Mouse (Mus musculus): ENCODE results near the gene Gfra4.
"Not testable (repeated sequence)": the region's sequence is repeated elsewhere in the genome, so short reads cannot be mapped to it uniquely, and the experiment has no call there.

The Gfra4 gene

DNA sequence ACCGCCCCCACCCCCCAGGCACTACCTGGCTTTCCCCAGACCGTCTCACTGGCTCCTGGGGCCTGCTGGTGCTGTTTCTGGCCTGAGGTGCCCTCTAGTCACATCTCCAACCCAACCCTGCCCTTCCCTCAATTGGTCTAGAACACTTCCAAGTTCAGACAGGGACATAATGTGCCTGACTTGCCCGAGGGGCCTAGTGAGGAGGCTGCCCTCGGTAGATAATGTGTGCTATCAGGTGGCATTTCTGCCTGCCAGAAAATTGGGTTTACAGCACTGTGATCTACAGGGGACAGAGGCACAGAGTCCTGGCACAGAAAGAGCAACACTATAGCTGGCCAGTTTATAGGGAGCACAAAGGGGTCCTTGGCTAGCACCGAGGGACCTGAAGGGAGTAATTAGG is 9.2 kb upstream of the Gfra4 start:
- DNase-seq (ENCODE audit: low spot score): no peak

DNA sequence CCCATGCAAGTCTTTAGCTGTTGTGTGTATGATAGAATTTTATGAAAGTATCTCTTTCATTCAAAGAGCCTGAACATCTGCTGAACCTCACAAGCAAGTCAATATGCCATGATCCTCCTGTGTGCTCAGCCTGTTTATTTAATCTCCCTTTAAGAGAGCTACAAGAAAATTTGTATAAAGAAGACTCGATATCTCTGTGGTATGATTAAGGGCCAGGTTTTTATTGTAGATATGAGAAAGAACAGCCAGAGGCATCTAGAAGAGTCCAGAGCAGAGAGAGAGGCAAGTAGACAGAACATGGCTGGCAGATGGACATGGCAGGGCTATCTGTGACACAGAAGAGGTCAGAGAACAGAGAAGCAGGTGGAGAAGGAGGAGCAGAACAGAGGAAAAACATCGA is 3.1 kb upstream of the Gfra4 start:
- no peak for DNase-seq (ENCODE audit: low spot score)

DNA sequence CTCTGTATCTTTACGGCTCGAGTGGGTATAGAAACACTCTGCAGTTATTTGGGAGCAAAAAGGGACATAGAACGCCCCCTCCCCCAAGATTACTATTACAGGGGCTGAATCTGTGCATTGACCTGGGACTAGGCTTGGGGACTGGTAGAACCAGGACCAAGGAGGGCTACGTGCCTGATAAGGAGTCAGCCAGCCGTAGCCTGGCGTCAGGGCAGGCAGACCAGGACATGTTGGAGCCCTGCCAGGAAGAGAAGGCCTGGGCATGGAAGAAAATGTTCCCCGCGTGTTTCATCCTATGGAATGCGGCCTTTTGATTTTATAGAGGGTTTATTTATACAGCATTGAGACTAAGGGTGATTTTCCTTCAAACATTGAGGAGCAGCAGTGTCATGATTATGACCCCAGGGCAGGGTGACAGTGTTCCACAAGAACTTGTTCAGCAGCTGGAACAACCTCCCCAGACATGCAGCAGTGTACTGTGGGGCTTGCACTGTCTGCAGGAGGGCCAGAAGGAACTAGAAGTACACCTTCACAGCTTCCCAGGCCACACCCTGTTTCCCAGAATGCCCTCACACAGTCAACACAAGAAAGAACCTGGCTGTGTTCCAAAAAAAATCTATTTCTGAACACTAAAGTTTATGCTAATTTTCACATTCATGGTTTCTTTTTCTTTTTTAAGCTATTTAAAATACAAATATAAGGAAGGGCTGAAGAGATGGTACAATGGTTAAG is 2.3 kb upstream of the Gfra4 start:
- no peak for DNase-seq (ENCODE audit: low spot score)

DNA sequence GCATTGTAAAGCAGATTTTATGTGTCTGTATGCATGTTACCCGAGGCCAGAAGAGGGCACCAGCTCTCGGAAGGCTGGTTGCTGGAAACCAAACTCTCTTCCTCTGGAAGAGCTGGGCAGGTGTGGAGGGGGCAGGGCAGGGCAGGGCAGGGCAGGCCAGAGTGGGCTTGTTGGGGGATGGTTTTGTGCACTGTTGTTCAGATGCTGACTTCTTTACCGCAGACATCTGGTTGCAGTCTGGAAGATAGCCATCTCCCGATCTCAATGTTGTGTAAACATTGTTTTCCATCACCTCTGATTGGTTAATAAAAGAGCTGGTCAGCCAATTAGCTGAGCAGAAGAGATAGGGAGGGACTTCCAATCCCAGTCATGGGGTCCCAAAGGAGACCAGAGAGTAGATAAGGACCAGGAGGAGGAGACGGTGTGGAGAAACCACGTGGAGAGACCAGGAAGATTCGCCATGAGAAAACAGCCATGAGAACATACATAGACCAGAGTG is 1.5 kb upstream of the Gfra4 start:
- no peak for DNase-seq (ENCODE audit: low spot score)

GRCm38 (mm10) chr2:131040854-131041825 is 1.7 kb downstream of the Gfra4 start:
- no peak for DNase-seq (ENCODE audit: low spot score)

- no peak for DNase-seq (ENCODE audit: low spot score)
These were observed 4.2 kb downstream of the Gfra4 start for GRCm38 (mm10) chr2:131038675-131039074.

GRCm38 (mm10) chr2:131038197-131038596 is 4.7 kb downstream of the Gfra4 start:
- no peak for DNase-seq (ENCODE audit: low spot score)

GRCm38 (mm10) chr2:131037226-131037990 is 5.5 kb downstream of the Gfra4 start:
- no peak for DNase-seq (ENCODE audit: low spot score)

DNA sequence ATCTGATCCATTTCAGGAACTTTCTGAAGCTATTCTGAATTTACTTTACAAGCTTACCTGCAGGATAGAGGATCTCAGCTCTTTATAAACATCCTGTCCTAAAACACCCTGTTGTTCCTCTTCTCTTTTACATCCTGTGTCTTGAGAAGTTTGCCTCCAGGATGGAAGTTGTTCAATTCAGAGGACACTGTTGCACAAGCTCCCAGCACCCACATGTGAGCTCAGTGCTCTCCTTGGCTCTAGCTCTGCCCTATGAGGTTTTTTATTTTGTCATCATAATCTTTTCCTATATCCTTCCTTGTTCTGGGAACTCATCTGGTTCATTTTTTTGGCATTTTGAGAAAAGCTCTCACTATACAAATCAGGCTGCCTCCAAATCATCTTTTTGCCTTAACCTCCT is 6.1 kb downstream of the Gfra4 start:
- no peak for DNase-seq (ENCODE audit: low spot score)

DNA sequence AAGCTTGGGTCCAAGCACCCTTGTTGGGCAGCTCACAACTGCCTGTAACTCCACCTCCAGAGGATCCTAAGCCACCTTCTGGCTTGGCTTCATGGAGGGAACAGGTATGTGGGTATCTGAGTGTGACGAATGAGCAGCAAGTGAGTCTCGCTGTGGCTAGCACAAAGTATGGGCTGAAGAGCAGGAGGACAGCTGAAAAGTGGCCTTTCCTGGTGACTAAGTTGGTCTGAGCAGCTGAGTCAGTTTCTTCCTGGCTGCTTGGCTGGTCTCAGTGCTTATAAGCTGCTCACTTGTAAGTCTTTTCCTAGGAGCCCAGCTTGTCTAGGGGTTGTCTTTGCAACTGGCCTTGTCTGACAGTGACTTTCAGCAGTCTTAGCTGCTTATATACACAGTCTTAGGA is 6.5 kb downstream of the Gfra4 start:
- DNase-seq (ENCODE audit: low spot score): no peak

- DNase-seq (ENCODE audit: low spot score): not testable (repeated sequence)
These were observed 11.5 kb downstream of the Gfra4 start for GRCm38 (mm10) chr2:131031406-131031805.

GRCm38 (mm10) chr2:131030998-131031397 is 11.9 kb downstream of the Gfra4 start:
- no peak for DNase-seq (ENCODE audit: low spot score)

DNA sequence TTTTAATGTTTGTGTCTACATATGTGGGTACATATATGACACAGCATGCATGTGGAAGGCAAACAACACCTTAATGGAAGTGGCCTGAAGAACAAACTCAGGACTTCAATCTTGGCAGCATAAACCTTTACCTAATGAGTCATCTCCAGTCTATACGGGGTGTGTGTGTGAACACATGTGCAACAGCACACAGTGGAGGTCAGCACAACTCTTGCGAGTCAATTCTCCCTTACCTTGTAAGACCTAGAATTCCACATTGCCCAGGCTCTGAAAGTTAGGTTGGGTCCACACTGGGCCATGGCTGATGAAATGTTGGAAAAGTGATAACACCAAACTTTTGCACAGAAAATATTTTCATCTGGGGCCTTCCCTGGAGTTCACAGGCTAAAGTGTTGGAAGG is 12.3 kb downstream of the Gfra4 start:
- DNase-seq (ENCODE audit: low spot score): no peak

GRCm38 (mm10) chr2:131029065-131029935 is 13.6 kb downstream of the Gfra4 start:
- DNase-seq (ENCODE audit: low spot score): no peak

DNA sequence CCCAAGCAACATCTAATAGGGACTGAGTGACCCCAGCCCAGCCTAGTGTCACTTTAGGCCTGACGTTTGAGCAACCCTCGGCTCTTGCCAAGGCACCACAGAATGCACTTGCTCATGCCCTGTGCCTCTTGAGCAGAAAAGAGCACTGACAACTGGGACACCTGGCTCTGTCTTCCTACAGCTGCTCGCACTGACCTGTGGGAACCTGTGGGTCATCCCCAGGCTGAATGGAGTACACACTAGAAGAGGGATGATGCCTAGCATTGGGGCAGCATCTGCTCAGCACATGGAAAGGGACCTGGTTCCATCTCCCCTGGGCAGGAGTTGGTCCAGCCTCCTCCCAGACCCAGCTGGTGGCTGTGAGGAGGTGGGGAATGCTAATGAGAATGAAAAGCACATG is 15.9 kb downstream of the Gfra4 start:
- DNase-seq (ENCODE audit: low spot score): no peak

GRCm38 (mm10) chr2:131025230-131025629 is 17.7 kb downstream of the Gfra4 start:
- no peak for DNase-seq (ENCODE audit: low spot score)

GRCm38 (mm10) chr2:131010566-131010965 is 32.3 kb downstream of the Gfra4 start:
- no peak for DNase-seq (ENCODE audit: low spot score)

DNA sequence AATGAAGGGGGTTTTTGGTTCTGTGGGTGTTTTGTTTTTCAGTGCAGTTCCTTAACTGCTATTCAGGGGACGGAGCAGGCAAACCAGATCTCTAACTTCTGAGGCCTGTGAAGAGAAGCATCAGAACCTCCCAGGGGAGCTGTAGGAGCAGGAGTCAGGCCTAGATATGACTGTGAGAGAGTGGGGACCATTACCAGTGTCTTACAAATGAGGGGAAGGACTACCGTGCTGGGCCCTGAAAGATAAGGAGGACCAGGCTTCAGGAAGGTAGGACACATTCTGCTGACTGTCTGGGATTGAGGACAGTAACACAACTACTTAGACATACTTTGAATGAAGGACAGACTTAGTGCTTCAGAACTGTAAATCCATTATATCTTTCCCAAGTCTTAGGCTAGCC is 33.8 kb downstream of the Gfra4 start:
- DNase-seq (ENCODE audit: low spot score): no peak

- no peak for DNase-seq (ENCODE audit: low spot score)
These were observed 50.1 kb downstream of the Gfra4 start for GRCm38 (mm10) chr2:130992818-130993217.
